Mouse (Mus musculus) thymus, postnatal 25 days (tissue): Measurements from ENCODE around the gene Zmym1.
"Not testable (repeated sequence)": the region's sequence is repeated elsewhere in the genome, so short reads cannot be mapped to it uniquely, and the experiment has no call there.

Experiments
- DNase-seq: peaks from one replicate; pipeline ENCODE4 v3.0.0; 2022

Gene Zmym1

GRCm38 (mm10) chr4:127026826-127027225 lies 34.1 kb downstream of the Zmym1 start:
- DNase-seq = no peak

DNA sequence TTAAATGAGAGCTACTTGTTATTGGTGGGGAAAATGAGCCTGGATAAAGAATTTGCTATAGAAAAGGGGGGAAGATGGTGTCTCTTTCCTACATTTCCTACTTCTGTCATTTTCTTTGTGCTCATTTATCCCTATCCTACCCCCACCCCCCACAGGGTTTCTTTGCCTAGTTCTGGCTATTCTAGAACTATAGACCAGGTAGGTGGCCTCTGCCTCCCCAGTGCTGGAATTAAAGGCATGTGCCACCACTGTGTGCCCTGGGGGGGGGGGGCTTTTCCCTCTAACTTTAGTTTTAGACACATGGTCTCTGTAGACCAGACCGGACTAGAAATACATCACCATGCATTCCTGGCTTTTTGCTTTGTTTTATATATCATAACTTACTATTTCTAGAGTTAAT lies 36.7 kb downstream of the Zmym1 start:
- DNase-seq = no peak

- no peak for DNase-seq
Measured at GRCm38 (mm10) chr4:127023201-127023600, 37.8 kb downstream of the Zmym1 start.

DNA sequence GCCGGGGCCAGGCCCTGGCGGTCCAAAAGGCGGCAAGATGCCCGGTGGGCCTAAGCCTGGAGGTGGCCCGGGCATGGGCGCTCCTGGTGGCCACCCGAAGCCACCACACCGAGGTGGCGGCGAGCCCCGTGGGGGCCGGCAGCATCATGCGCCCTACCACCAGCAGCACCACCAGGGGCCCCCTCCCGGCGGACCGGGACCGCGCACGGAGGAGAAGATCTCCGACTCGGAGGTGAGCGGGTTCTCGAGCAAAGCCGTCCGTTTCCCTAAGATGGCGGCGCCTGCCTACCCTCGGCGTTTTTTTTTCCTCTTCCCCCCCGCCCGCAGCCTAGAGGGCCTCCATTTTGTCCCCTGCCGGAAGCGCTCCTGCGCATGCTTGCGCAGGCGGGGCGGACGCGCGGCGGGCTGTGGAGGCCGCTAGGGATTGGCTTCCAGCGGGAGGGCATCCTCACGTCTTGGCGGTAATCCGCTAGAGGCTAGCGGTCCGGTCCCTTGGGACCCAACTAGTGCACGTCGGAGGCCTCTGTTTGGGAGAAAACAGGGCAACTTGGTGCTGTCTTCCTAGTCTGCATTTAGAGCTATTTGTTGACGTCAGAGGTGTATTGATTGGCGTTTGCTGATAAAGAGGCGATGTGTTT lies 38.8 kb downstream of the Zmym1 start:
- DNase-seq = peak; percentile 87

- DNase-seq = peak; percentile 100
Measured at GRCm38 (mm10) chr4:127021151-127021945, 39.6 kb downstream of the Zmym1 start, which contains the start of gene Sfpq. Gene Sfpq (plus strand): TSS chr4:127021324.

- DNase-seq = no peak
Measured at GRCm38 (mm10) chr4:127020411-127021150, 40.4 kb downstream of the Zmym1 start.

- no peak for DNase-seq
Measured at GRCm38 (mm10) chr4:127016366-127016765, 44.6 kb downstream of the Zmym1 start.

DNA sequence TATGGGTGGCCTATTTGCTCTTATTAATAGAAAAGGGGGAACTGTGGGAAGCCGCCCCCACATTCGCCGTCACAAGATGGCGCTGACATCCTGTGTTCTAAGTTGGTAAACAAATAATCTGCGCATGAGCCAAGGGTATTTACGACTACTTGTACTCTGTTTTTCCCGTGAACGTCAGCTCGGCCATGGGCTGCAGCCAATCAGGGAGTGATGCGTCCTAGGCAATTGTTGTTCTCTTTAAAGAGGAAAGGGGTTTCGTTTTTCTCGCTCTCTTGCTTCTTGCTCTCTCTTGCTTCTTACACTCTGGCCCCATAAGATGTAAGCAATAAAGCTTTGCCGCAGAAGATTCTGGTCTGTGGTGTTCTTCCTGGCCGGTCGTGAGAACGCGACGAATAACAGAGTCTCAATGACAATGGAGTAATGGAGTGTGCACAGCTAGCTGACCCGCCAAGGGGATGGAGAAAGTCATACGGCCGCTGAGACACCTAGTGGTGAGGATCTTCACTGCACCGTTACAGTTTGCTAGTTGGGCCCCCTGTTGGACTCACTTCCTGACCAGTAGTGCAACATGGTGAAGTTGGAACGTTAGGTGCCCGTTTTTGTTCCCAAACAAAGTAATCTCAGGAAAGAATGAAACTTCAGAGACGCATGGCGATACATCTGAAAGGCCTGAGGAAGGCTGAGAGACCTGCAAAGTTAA lies 45.5 kb downstream of the Zmym1 start:
- peak; percentile 87 for DNase-seq

DNA sequence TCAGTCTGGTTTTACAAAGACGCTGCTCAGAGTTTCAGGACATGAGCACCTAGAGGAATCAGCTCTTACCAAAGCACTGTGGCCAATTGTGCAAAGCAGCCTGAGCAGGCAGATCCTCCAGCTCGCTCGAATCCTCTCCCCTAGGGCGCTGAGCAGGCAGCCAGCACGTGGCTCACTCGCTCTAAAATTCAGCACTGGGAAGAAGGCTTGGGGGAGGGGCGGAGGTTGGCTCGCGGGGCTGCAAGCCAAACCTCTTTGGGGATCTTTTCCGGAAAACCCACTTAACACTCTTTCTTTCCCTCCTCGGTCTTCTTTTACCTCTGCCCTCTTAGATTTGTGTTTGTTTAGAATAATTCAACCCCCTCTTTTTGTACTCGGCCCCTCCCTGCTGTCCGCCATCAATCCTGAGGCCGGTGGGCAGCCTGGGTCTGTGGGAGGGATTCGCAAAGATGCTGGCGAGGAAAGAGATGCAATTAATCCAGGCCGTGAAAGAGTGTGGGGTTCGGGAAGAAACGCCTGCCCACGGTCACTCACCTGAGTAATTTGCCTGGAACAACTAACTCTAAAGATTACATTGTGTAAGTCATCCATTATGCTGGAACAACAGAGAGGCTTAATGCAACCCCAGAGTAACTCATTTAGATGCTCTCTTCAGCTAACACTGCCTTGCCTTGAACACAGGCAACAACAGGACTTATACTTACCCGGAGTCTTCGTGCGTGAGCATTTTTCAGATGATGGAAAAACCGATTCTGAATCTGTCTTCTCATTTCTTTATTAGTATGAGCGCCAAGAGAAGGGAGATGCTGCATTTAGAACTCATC lies 55.6 kb downstream of the Zmym1 start:
- peak; percentile 30 for DNase-seq

DNA sequence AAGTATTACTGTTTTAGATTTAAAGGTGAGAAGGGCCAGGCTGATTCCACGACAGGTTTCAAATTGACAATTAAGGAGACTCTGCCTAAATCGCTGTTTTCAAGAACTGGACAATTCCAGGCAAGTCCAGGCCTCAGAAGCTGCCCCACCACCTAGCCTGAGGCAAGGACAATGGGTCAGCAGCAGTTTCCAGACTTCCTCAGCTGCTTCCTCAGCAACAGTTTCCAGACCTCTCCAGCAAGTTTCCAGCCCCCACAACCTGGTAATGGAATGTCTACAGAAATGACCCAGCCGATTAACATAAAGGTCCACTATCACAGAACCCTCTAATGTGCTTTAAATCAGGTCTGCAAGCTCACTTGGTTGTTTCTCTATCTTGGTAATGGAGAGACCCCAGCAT lies 56.6 kb downstream of the Zmym1 start:
- no peak for DNase-seq

DNA sequence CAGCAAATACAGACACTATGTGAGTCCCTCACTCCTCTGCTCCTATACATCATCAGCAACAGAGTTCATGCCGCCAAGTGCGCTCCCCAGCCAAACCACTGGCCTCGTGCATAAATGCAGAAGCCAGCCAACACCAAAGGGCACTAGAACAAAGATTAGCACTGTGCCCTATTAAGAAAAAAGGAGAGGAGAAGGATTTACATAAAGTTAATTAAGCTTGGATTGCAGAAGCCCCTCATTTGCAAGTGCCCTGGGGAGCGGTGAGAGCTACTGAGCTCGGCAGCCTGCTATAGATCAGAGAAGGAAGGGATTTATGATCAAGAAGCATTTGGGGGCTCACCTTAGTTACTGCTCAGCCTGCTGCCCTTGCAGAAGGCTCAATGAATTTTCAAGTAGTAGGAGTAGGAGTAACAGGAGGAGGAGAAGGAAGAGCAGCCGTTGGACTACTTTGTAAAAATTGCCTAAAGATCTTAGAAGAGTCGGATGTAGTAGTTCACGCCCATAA lies 60.3 kb downstream of the Zmym1 start:
- DNase-seq = no peak

DNA sequence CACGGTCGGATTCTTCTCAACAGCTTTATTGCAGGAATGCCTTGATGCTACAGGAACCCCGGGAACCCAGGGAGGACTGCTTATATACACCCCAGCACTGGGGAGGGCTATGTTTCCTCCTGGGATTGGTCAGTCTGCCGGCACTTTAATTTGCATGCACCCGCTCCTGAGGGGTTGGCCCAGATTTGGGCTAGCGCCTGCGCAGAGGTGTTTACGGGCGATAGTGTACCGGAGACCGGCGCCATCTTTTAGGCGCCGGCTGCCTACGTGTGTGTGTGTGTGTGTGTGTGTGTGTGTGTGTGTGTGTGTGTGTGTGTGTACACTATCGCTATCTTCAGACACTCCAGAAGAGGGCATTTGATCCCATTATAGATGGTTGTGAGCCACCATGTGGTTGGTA lies 61.6 kb downstream of the Zmym1 start:
- not testable (repeated sequence) for DNase-seq
